Mouse (Mus musculus) thymus, postnatal 4 days (tissue): ENCODE data around the gene Ccdc32.
"Not testable (repeated sequence)": the region's sequence is repeated elsewhere in the genome, so short reads cannot be mapped to it uniquely, and the experiment has no call there.

Experiments
- DNase-seq: peaks from one replicate; pipeline ENCODE4 v3.0.0; 2021

Gene Ccdc32

GRCm38 (mm10) chr2:119028941-119029551 is at the start of gene Ccdc32:
Gene Ccdc32 (minus strand): TSS chr2:119029393.
- peak; percentile 93 for DNase-seq

DNA sequence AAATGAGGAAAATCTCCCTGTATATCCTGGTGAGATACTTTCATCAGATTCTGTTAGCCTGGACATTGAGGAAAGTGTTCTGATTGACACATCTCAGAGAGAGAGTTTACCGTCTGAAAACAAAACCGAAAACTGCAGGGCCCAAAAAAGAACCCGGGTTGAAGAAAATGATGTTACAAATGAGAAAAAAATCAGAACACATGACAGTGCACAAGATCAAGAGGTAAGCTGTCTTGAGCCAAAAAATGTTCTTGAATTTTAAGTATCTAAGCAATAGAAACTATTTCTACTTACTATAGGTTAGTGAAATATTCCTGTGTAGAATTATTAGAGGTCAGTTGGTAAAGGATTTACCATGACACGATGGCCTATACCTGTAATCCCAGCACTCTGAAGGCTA is 43.2 kb upstream of the Ccdc32 start:
- DNase-seq, result no peak

- DNase-seq, result no peak
Measured at GRCm38 (mm10) chr2:119060139-119060538, 30.9 kb upstream of the Ccdc32 start.

DNA sequence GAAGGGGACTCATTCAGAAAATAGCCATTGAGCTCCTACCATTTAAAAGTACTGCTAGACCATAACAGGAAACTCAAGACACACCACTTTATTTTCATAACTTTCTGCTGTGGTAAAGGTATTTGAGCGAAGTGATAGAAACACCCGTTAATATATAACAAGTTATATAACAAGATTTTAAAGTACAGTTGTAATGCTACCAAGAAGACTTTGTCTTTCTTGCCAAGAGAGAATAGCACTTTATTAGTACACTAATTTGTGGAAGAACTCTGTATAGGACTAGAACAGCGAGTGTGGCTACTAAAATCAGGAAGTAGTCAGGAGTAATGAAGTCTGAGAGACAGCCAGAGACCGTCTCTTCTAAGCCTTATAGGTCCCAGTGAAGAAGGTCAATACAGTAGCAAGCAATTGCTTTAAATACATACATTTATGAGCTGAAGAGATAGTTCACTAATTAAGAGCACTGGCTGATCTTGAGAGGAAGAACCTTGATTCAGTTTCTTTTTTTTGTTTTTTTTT is 21.0 kb upstream of the Ccdc32 start:
- no peak for DNase-seq

- DNase-seq, result no peak
Measured at GRCm38 (mm10) chr2:119047849-119048248, 18.7 kb upstream of the Ccdc32 start.

- peak; percentile 94 for DNase-seq
Measured at GRCm38 (mm10) chr2:119046649-119047611, 17.7 kb upstream of the Ccdc32 start, which contains the start of gene Knl1. Gene Knl1 (plus strand): TSS chr2:119047119.

DNA sequence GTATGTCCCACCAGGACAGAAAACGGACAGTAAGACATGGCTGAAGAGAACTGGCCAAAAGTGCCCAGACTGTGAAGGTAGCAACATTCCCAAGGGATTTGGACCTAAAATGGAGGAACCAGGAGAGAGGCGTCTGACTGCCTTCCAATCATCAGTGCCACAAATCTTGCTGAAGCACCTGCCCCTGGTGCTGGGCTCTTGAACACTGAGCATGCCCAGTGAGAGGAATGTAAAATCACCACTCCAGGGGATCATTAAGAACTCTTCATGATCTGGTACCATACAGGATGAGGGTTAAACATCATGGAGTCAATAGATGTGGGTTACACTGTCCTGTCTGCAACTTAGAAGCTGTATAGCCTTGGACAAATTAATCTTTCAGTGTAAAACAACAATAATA is 16.0 kb upstream of the Ccdc32 start:
- DNase-seq, result no peak

GRCm38 (mm10) chr2:119040882-119041281 is 11.7 kb upstream of the Ccdc32 start:
- DNase-seq, result peak; percentile 62

DNA sequence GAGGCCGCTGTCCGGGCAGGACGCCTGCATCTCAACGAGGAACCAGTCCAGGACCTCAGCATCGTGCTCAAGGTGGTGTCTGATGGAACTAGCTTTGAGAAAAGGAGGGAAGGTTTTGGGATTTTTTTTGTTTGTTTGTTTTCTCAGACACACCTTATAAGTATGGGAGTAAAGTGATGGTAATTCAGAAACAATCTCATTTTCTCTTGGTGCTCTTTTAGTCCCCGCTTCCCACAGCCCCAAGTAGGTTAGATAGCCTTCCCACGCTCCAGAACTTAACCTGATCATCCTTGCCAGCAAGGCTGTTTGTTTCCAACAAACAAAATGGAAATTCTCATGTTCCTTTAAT is 6.2 kb upstream of the Ccdc32 start:
- DNase-seq, result no peak

- DNase-seq, result peak; percentile 93
Measured at GRCm38 (mm10) chr2:119034656-119035396, 5.6 kb upstream of the Ccdc32 start, which contains the start of gene Rpusd2. Gene Rpusd2 (plus strand): TSS chr2:119034790.

DNA sequence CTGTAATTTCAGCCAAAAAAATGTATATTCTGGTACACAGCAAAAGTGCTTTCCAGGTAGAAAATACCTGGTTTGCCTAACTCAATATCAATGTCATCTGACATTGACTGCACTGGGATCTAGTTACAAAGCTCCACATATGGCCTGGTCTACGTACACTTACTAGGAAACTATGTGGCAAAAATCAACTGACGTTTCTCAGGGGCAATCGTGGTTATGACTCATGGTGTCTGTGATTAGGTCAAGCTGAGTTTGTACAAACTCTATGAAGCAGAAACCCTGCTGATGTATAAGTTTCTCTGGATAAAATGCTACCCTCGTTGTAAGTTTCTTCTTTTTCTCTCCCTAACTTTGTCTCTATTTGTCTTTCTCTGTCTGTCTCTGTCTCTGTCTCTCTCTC is 3.0 kb upstream of the Ccdc32 start:
- no peak for DNase-seq

DNA sequence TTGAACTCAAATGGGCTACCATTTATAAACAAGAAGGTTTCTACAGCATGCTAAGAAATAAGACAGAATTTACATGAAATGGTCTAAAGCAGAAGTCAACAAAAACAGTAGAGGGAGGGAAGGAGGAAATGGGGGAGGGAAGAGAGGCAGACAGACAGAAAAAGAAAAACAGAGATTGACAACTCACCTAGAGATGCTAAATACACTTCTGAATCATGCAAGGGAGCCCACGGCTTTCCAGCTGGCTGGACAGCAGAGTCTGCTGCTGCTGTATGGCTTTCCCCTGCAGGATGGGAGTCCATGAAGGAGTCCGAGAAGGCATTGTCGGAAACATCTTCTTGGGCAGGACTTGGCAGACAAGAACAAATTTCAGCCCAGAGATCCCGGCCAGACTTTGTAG is 2.2 kb downstream of the Ccdc32 start:
- DNase-seq, result no peak

- no peak for DNase-seq
Measured at GRCm38 (mm10) chr2:119025239-119025616, 4.0 kb downstream of the Ccdc32 start.

DNA sequence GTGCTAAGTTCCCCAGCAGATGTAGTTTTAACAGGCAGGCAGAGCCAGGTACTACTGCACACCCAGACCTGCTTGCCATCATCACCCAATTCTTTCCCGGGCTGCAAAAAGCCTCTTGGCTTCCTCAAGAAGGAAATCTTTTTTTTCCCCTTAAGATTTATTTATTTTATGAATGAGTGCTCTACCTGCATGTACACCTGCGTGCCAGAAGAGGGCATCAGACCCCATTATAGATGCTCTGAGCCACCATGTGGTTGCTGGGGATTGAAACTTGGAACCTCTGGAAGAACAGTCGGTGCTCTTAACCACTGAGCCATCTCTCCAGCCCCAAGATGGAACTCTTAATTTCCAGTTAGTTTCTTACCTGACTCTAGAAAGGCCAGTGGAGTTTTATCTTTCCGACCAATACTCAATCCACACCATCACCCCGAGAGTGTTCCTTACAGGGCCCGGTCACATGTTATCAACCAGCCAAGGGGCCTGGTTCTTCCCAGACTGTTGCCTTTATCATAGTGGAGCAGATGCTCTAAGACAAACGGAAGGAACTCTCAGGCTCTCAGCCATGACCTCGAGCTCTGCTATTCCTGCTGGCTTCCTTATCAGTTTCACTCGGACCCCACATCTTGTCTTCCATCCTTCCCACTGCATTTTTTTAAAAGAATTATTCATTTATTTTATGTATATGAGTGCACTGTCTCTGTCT is 4.5 kb downstream of the Ccdc32 start:
- DNase-seq, result peak; percentile 26

DNA sequence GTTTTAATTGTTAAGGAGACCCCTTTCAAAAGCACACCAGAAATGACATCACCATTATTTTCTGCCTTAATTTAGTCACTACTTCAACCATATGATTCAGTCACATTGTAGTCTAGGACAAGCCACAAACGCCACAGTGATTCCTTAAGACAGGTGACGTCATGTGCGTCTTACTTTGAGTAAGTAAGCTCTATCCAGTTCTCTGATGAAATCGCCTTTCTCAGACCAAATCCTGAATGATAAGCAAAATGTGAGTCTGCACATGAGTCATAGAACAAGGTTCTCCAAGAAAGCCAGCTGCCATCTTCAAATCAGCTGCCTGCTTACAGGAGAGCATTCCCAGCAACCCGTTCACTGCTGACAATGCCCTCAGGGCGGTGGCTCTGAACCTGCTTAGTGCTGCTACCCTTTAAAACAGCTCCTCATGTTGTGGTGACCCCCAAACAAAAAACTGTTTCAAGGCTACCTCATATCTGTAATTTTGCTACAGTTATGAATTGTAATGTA is 6.0 kb downstream of the Ccdc32 start:
- no peak for DNase-seq

DNA sequence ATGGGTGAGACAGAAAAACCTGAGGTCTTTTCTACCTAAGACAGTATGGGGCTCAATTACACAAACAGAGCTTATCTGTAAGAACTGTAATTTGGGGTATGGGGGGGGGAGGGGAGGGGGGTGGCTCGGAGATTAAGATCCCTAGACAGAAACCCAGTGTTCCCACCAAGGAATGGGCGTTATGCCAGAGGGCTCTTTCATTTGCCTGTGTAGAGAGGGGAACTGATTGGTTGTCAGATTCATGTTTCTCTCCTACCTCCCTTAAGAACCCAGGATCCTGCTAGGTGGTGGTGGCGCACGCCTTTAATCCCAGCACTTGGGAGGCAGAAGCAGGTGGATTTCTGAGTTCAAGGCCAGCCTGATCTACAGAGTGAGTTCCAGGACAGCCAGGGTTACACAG is 9.7 kb downstream of the Ccdc32 start:
- no peak for DNase-seq

DNA sequence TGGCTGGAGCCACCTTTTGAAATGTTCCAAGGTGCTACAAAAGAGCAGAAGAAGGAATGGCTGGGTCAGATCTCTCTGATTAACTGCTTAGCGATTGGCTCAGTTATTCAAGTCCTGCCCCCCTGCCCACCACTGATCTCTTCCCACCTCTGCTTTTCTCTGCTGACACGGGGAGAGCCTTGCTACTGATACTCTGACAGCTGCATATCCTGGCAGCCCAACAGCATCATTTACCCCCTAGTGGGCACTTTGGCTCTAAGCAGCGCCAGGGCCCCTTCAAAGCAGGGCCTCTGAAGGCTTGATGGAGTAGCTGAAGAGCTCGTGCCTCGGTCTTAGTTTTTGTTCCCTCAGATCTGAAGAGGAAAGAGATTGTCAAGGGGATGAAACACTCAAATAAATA is 10.1 kb downstream of the Ccdc32 start:
- DNase-seq, result peak; percentile 38

DNA sequence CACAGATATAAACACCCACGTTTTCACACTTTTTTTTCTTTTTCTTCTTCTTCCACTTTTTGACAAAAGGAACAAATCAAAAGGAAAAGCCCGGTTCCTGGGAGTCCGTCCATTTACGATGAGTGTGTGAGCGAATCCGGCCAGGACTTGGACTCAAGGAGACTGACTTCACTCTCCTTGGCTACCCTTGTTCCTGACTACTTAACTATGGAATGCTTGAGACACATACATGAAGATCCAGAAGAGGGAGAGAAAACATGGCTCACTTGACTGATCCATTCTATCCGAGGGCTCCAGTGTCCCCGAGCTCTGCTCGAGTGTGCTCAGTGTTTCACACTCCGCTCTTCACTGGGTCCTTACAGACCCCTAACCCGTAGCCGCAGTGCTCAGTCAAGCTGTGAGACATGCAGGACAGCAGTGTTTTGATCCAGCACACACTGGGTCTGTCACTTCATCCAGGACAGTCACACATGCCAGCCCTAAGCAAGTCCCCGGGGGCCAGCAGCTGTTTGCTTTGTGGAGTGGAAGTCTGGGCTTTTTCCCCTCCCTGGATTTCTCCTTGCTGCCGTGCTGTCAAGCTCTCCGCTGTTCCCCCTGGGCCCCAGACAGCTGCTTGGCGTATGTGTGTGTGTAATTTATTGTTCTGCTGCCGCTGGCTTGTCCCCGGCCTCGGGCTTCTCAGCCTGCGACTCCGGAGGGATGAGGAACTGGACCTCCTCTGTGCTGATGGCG is 10.6 kb downstream of the Ccdc32 start:
- no peak for DNase-seq

GRCm38 (mm10) chr2:119017647-119018046 is 11.5 kb downstream of the Ccdc32 start:
- no peak for DNase-seq

- not testable (repeated sequence) for DNase-seq
Measured at GRCm38 (mm10) chr2:119016312-119016711, 12.9 kb downstream of the Ccdc32 start.

- peak; percentile 21 for DNase-seq
Measured at GRCm38 (mm10) chr2:119015604-119016180, 13.5 kb downstream of the Ccdc32 start.
